Mouse (Mus musculus) thymus, postnatal 14 days (tissue): Measurements from ENCODE around the gene Itm2c.

Experiments
- DNase-seq: peaks from one replicate; pipeline ENCODE4 v3.0.0; 2021

The Itm2c gene

GRCm38 (mm10) chr1:85894231-85894747 is at the start of gene Itm2c:
Gene Itm2c (plus strand): TSS chr1:85894281.
- DNase-seq: peak; percentile 91

- no peak for DNase-seq
Observed at GRCm38 (mm10) chr1:85844981-85845380, 49.1 kb upstream of the Itm2c start.

- no peak for DNase-seq
Observed at GRCm38 (mm10) chr1:85845476-85845875, 48.6 kb upstream of the Itm2c start.

- DNase-seq: no peak
Observed at GRCm38 (mm10) chr1:85849016-85849415, 45.1 kb upstream of the Itm2c start.

GRCm38 (mm10) chr1:85850851-85851250 is 43.2 kb upstream of the Itm2c start:
- no peak for DNase-seq

- peak; percentile 72 for DNase-seq
Observed at GRCm38 (mm10) chr1:85852996-85853689, 40.9 kb upstream of the Itm2c start.

GRCm38 (mm10) chr1:85853865-85854264 is 40.2 kb upstream of the Itm2c start:
- DNase-seq: no peak

- no peak for DNase-seq
Observed at GRCm38 (mm10) chr1:85854475-85854874, 39.6 kb upstream of the Itm2c start.

- DNase-seq: no peak
Observed at GRCm38 (mm10) chr1:85856266-85856665, 37.8 kb upstream of the Itm2c start.

- no peak for DNase-seq
Observed at GRCm38 (mm10) chr1:85857261-85857754, 36.8 kb upstream of the Itm2c start.

GRCm38 (mm10) chr1:85864383-85864782 is 29.7 kb upstream of the Itm2c start:
- DNase-seq: peak; percentile 37

- DNase-seq: no peak
Observed at GRCm38 (mm10) chr1:85870001-85870400, 24.1 kb upstream of the Itm2c start.

GRCm38 (mm10) chr1:85870546-85870945 is 23.5 kb upstream of the Itm2c start:
- DNase-seq: no peak

GRCm38 (mm10) chr1:85882003-85882402 is 12.1 kb upstream of the Itm2c start:
- no peak for DNase-seq

- DNase-seq: no peak
Observed at GRCm38 (mm10) chr1:85887221-85887620, 6.9 kb upstream of the Itm2c start.

- DNase-seq: peak; percentile 67
Observed at GRCm38 (mm10) chr1:85894748-85895360, 773 bp downstream of the Itm2c start.

- peak; percentile 62 for DNase-seq
Observed at GRCm38 (mm10) chr1:85895391-85895837, 1.3 kb downstream of the Itm2c start.

- DNase-seq: no peak
Observed at GRCm38 (mm10) chr1:85896110-85896509, 2.0 kb downstream of the Itm2c start.

GRCm38 (mm10) chr1:85896781-85897700 is 3.0 kb downstream of the Itm2c start:
- peak; percentile 18 for DNase-seq

GRCm38 (mm10) chr1:85897901-85898760 is 4.0 kb downstream of the Itm2c start:
- no peak for DNase-seq

- no peak for DNase-seq
Observed at GRCm38 (mm10) chr1:85898761-85899387, 4.8 kb downstream of the Itm2c start.

GRCm38 (mm10) chr1:85899388-85899761 is 5.3 kb downstream of the Itm2c start:
- DNase-seq: no peak
